Mouse (Mus musculus): ENCODE data around the gene Cipc.

Gene Cipc

DNA sequence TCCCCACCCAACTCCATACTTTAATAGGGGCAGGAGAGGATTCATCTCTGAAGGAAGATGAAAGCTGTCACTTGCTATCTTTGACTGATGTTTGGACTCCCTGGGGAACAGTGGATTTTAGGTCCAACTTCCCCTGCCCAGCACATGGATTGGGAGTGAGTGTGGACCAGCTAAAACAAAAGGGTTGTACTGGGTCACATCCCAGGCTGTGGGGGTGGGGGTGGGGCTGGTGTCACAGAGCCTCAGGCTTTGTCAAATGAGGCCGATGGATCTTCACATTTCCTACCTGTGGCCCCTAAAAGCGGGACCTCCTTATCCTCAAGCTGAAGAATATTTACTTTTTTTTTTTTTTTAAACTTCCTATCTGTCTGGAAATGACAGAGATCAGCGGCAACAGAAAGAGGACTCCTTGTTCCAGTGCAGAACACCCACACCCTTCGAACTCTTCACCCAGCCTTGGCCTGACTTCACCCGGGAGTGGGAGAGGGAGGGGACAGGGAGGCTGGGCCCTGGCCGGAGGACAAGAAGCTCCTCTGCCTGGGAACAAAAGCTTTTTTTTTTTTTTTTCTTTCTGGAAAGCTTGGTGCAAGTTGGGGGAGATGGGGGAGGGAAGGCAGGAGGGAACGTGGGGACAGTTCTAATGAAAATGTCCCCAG is 14.8 kb upstream of the Cipc start:
- no peak for DNase-seq (ENCODE audit: low spot score)

DNA sequence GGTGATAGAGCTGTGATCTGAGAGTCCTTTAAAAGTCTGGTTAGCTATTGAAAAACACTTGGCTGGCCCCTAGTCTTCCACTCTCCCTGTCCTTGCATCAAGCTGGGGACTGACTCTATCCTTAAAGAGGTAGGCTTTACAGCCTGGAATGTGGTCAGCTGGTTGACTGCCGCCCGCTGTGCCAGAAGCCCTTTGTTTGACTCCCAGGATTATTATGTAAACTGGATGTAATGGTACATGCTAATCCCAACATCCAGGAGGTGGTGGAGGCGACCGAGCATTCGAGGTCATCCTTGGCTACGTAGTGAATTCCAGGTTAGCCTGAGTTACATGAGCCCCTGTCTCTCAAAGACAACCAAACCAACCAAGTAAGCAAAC is 14.3 kb upstream of the Cipc start:
- DNase-seq (ENCODE audit: low spot score): no peak

DNA sequence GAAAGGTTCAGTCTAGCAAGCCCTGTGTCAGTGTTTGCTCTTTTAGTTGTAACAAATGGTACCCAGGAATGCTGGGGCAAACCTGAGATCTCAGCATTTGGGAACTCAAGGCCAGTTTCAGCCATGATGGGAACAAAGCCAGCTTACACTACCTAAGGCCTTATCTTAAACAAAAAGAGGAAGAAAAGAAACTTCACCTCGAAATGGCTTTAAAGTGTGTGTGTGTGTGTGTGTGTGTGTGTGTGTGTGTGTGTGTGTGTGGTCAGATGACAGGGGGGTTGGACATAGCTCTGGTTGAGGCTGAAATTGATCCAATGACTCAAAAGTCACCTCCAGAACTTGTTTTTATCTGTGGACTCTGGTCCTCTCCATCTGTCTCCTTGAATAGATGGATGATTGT is 12.1 kb upstream of the Cipc start:
- no peak for DNase-seq (ENCODE audit: low spot score)

DNA sequence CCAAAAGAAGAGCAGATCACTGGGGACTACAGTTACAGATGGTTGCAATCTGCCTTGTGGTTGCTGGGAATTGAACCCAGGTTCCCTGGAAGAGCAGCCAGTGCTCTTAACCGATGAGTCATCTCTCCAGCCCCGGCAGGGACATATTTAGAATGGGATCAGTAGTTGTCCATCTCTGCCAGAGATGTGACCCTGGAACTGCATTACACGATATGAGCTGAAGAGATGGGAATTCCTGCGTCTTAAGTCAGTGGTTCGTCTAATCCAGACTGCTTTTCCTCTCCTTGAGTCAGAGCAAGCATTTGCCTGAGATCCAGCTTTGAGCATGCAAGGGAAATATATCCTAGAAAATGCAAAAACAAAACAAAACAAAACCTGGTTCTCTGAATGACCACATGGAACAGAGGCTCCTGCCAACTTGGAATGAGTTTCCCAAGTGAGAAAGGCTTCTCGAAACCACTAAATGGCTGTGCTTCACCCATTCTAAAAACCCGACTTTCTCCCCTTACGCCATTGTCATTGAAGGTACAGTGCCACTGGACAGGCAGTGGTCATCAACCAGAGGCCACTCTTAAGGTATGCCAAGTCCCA is 11.1 kb upstream of the Cipc start:
- no peak for DNase-seq (ENCODE audit: low spot score)

DNA sequence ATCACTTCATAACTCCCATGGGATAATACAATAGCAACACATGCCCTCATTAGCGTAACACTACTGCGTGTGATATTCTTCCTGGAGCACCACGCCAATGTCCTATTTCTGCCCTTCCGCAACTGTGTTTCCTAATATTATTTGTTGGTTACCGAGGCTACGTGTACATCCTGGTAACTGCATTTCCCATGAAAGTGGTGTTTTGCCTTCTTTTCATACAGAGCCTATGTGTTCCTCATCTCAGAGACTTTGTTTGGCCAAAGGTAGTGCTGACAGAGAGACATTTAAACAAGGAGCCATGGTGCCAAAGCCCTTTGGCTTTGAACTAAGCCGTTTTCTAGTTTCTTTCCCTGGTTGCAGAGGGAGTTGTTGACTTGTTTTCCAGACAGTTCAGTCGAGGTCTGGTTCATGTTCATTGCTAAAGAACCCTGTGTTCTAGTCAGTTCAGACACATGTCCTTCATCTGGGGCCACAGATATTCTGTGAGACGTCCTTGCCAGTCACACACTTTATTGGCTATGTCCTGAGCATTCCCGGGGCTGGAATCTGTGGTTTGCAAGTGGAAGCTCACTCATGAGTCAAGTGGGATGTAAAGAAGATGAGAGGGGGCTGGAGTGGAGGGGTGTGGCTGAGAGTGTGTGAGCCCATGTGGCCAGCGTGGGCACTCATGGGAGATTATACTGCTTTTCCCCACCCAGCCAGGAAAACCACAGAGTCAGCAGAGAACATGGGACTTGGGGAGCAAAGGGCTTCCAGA is 10.1 kb upstream of the Cipc start:
- DNase-seq (ENCODE audit: low spot score): no peak

DNA sequence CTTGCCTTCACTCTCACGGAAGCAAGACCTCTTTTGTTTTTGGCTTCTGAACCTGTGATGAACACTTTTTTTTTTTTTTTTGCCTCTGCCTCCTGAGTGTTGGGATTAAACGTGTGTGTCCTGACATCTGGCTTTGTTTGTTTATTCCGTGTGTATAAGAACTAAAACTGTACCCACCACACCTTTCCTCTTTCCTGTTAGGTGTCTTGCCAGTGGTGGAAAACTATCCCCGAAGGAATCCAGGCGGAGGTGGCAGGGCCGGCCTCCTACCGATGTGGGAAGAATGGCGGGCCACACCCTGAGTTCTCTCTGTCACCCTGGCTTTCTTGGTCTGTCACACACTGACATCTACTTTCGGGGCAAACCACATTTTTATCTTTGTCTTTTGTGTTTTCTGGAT is 8.3 kb upstream of the Cipc start:
- DNase-seq (ENCODE audit: low spot score): no peak

DNA sequence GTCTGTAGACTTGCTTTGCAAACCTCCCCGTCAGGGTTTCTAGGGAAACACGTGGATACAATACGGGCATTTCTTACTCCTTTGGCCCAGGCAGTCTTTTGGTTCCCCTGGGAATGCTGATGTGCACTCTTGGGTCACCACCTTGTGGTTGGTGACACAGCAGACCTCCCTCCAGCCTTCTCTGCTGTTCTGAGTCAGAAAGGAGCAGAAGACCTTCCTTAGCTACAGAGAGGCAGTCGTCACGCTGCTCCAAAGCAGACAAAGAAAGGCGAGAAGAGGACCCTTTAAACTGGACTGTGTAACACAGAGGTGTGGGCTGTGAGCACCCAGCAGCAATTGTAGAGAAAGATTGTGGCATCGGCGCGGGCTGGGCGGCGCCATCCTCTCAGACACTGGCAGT is 5.7 kb upstream of the Cipc start:
- no peak for DNase-seq (ENCODE audit: low spot score)

DNA sequence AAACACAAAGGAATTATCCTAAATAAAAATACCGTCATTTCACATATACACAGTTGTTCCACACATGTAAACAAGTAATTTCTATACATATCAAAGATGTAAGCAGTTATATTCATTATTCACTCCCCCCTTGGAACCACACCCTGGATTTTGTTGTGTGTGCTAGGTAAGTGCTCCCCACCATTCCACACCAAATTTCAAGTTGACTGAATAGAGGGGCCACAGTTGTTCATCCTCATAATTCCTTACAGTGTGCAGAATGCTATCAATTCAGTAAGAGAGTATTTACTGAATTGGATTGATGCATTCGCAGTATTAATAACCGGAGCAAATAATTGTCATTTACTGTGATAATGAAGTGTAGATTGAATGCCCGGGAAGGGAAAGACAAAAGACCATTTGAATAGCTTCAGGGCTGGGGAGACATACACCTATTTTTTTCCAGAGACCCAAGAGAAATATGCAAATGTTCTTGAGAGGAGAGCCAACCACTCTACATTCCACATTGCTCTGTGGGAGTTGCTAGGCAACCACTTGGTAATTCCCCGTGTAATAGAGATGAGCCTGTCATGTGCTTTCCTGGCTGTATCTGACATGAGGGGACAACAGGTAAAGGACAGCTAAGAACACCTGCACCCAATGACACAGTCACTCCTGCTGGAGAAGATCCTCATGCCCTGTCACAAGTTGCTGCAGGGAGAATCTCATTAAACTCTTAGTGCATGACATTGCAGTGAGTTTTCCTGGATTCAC is 4.9 kb upstream of the Cipc start:
- no peak for DNase-seq (ENCODE audit: low spot score)

DNA sequence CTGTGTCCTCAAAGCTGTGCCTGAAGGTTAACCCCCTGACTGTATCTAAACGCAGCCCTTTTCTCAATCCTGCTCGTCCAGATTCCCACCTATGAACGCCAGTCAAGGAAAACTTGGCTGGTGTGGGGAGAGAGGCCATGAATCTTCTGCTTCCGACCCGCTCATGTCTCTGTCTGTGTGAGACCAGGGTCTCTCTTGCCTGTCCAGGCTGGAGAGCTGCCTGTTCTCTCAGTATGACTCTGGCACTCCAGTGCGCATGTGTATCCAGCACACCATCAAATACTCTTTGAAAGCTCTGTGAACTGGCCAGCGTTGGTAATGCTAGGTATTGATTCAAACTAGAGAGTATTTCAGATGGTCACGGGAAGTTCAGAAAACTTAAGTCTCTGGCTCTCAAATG is 3.4 kb upstream of the Cipc start:
- DNase-seq (ENCODE audit: low spot score): no peak

DNA sequence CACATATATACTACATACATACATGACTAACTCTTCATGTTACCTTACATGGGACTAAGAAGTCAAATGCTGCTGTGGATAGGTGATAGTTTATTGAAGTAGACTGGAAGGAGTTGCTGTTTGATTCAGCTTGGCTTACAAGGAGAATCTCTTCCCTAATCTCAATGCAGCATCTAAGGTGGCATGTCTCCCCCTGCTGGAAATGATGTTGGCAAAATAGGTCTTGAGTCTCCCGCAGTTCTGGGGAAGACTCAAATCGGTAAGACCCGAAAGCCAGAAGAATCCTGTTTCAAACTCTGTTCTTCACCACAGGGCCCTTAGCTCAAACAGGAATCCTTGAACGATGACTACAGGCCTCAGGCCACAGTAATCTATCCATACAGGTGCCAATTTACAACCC is 1.7 kb upstream of the Cipc start:
- DNase-seq (ENCODE audit: low spot score): peak; percentile 84

DNA sequence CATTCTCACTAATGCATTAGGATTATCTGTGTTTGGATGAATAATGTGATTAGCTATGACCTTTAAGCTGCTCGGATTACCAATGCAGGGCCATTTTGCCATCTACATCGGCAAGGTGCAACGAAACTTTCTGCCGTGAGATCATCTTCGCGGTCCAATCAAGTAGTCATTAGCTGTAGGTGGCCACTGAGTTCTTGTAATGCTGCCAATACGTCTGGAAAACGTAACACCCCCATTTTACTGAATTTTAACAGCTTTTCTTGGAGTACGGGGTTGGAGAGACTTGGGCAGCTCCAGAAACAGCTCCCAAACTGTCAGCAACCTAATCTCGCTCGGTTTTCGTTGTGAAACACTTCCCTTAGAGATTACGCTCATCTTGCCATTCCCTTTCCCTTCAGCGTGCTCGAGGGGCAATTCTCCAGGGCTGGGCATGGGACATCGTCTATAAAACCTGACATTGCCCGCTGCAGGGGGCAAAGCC is 502 bp upstream of the Cipc start:
- DNase-seq (ENCODE audit: low spot score): no peak

DNA sequence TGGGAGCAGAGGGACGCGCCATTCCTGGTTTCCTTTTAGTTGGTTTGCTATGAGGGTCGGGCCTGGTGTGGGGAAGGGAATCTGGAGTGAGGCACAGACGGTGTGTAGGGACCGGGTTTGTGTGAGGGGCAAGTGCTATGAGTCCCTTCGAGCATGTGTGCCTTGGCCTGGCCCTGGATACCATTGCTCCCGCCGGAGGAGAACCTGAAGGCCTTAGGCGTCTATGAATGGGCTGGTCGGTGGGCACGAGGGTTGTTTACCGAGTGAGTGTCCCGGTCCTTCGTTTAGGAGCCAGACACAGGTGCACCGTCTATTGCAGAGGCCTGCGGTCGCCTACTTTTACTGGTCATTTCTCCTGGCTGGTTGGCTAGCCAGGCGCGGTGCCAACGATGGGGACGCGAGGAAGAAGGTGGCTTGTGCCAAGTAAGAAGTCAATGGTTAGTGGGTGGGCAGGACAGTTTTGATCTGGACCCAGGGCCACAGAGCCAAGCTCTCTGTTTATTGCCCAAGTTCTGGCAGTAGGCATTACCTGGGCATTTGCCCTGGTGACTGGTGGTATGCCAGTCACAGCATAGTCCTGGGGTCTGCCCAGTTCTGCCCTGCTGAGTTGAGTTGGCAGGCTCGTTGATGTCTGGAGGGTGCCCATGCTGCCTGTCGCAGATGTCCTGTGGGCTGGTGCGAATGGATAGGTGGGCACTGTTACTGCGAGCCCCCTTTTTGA is 998 bp downstream of the Cipc start:
- no peak for DNase-seq (ENCODE audit: low spot score)

DNA sequence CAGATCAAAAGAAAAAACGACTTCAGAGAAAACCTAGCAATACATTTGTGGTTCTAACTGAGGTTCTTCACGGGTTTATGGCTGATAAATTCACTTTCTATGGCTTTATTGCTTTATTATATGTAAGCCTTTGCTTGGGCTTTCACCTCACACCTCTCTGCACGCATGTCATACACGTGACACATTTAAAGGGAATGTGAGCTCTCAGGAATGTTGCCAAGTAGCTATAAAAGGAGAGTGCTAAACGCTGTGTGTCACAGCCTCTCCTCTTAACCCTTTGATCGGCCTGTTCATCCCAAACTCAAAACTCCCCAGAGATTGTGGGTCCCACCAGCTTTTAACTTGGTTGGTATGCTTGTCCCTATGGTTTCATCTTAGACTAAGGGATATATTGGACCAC is 1.8 kb downstream of the Cipc start:
- DNase-seq (ENCODE audit: low spot score): no peak

DNA sequence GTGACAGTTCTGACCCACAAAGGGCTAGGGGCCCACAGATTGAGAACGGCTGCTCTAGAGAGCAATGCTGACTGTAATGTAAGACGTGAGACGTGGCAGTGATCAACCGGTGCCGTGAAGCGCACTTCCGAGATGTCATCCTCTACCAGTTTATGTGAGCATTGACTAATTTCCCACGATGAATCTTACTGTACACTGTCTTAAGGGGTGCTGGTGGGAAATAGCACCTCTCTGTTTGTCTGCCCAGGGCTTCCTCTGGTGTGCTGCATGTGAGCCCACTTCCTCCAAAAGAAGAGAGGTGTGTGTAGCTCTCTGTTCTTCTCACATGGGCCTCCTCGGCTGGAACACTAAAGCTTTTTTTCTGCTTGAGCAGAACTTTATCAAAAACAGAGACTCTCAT is 2.7 kb downstream of the Cipc start:
- DNase-seq (ENCODE audit: low spot score): no peak

DNA sequence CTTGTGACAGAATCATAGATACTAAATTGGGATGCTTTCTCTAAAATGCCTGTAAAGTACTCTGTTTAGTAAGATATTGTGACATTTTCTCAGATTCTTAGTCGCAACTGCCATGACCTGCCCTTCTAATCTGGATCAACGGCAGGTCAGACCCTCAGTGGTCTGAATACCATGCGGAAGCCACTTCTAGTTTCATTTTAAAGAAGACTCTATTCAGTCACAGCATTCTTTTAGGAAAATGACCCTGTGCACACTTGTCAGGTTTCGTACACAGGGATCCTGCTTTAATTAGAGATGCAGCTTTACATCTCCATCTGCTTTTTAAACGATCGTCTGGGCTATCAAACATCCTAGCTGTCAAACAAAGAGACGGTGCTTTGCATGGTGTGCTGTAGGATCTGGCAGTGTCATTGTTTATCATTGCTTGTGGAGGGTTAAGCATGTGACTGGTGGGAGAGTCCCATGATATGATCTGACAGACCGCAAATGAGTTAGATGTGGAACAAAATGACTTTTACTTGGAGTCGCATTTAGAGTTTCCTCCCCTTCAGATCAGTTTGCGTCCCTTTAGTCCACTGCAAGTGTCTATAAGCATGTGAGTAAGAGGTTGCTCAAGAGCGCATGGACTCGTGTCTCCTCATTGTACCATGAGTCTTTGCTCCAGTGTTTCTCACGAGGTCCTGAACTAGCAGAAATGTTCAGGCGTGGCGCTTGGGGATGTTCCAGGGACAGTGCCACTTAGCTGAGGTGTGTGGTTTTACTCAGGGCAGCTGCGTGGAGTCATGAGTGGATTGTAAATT is 3.5 kb downstream of the Cipc start:
- no peak for DNase-seq (ENCODE audit: low spot score)

DNA sequence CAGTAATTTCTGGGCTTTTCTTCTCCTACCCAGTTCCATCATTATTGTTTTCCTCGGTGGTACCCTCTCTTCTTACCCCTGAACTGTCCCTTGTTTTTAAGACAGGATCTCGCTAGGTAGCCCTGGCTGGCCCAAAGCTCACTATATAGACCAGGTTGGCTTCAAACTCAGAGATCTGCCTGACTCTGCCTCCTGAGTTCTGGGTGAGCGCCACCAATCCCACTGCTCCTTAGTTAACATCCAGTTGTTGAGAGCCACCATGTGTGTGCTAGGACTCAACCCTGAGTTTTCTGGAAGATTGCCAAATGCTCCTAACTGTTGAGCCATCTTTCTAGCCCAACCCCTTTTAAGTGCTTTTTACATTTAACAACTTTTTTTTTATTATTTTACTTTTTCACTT is 4.1 kb downstream of the Cipc start:
- DNase-seq (ENCODE audit: low spot score): no peak

DNA sequence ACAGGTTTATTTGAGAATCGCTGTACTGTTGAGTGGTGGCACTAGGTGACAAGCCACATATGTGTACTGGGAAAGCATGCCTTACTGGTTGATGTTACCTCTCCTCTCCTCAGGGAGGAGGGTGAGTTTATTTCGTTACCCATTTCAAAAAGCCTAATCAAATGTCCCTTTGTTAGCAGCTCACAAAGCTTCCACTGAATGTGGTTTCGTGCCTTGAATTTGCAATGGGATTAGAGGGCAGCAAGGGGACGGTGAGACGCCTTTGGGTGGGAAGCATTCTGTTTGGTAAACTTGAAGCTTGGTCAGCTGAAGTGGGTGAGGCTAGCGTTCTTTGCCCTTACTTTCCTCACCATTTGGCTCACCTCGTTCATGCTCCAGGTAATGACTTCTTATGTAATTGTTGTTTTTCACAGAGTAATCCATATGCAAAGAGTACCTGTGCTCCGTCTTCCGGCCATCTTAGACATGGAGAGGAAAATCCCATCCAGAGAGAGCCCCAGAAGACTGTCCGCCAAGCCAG is 5.5 kb downstream of the Cipc start:
- DNase-seq (ENCODE audit: low spot score): no peak

DNA sequence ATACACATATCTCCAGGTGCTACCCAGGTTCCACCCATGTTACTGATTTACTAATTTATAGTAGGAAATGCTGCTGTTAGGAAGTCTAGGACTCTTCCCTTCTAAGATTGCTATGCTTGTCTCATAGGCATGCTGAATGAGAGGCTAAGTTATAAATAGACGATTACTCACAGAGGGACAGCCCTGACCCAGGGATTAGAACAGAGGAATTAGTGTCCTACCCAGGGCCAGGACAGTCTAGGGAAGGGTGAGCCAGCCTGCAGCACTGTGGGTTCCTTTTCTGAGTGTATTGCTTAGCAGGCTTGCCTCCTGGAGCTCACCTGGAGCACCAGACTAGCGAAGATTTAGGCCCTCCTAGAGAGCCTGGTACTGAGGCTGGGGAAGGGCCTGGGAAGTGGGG is 9.1 kb downstream of the Cipc start:
- no peak for DNase-seq (ENCODE audit: low spot score)

DNA sequence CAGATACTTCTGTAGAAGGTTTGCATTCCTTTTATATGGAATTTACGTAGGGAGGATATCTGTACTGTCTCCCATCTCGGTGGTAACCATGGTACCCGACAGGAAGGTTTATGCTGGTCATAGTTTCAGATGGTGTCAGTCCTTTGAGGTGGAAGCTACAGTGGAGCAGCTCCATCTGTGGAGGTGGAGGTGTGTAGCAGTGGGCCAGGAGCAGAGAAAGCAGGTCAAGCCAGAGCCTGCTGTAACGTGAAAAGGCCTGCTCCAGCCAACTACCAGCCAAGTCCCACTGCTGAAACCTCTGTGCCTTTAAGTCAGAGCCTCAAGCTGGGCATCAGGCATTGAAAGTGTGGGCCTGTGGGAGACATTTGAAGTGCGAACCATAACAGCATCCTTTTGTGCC is 11.7 kb downstream of the Cipc start:
- DNase-seq (ENCODE audit: low spot score): no peak

DNA sequence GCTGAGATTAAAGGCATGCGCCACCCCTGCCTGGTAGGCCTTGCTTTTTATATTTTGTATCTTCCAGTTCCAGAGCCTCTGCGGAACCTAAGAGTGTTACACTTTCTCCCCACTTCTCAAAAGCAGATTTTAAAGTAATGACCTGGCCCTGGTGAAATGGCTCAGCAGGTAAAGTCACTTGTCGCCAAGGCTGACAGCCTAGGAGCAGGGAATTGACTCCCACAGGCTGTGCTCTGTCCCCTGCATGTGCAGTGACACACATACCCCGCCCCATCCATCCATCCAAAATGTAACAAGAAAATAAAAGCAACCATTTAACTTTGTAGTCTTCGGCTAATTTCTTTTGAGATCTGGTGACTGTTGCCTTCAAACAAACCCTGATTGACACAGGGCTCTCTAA is 12.8 kb downstream of the Cipc start:
- no peak for DNase-seq (ENCODE audit: low spot score)

DNA sequence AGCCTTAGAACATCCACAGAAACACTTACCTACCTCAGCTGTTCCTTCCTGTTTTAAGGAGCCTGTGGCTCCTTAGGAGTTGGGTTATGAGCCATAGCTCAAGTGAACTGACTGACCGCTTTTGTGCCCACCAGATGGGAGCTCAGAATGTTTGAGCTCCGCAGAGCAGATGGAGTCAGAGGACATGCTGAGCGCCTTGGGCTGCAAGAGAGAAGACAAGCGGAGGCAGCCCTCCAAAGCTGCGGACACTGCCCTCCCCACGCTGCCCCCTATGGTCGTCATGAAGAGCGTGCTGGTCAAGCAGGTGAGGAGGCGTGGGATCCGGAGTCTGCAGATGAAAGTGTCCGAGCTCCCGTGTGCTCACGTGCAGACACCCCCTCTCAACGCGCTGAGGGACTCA is 13.3 kb downstream of the Cipc start:
- no peak for DNase-seq (ENCODE audit: low spot score)

All from layer of hippocampus, adult 9-10 months (tissue).